Mouse (Mus musculus) spleen, postnatal 10 days (tissue): Measurements from ENCODE around the gene Pank1.

Experiments
- DNase-seq, 2 experiments: peaks; one replicate each; pipeline ENCODE4 v3.0.0; 2021 to 2022; ENCODE audit warnings: low spot score in 2 of 2

The Pank1 gene

GRCm38 (mm10) chr19:34879624-34880023 is 369 bp upstream of the Pank1 start:
- DNase-seq = no peak

DNA sequence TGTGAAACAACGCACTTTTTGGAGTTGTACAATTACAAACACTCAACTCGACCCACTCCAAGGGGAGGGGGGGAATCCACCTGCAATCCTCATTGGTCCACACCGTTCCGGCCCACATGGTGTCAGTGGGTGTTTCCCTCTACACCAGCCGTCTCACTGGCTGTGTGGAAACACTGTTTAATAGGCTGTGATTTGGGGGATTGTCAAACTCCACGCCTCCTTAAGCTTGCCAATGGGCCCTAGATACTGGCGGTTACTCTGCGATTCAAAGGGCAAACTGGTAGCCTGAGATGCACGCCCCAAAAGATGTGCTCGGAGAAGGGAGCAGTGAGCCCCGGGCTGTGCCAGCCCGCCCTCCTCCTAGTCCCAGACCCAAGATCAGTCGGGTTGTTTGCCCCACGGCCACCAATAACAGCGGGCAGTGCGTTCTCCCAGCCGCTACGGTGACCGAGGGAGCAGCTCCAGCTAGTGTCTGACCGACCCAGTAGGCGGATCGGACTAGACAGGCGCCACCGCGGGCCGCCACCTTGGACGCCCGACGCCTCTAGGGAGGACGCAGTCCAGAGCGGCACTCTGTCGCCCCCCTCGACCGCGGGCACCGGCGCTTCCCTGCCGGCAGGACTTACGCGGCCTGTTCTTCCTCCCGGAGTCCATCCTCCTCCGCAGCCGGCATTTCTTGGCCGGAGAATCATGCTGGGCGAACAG is 1.2 kb downstream of the Pank1 start:
- peak; percentile 55 to 74 for DNase-seq

DNA sequence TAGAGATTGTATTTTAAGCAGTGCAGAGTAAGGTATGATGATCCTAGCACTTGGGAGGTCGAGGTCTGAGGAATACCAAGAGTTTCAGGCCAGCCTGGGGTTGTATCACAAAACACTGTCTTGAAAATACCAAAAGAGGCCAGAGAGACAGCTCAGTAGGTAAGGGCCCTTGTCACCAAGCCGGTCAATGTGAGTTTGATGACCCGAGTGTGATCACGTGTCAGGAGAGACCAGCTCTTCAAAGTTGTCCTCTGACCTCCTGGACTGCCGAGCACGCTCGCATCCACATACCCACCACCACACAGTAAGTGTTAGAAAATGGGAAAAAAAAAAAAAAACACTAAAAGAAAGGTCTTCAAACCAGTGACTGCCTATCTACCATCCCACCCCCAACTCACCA is 2.6 kb downstream of the Pank1 start:
- DNase-seq = no peak

DNA sequence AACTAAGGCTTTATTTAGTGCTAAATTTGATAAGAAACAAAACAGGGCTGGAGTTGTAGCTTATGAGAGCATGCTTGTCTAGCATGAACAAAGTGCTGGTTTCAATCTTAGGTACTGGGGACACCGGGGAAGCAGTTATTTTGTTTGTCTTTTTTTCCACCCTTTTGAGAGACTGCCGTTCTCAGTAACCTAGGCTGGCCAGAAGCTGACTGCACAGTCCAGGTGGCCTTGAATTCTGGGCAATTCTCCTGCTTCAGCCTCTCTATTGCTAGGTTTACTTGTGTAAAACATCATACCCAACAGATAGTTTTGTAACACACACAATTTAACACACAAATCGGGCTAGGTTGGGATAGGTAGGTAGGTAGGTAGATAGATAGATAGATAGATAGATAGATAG is 9.9 kb downstream of the Pank1 start:
- no peak for DNase-seq

DNA sequence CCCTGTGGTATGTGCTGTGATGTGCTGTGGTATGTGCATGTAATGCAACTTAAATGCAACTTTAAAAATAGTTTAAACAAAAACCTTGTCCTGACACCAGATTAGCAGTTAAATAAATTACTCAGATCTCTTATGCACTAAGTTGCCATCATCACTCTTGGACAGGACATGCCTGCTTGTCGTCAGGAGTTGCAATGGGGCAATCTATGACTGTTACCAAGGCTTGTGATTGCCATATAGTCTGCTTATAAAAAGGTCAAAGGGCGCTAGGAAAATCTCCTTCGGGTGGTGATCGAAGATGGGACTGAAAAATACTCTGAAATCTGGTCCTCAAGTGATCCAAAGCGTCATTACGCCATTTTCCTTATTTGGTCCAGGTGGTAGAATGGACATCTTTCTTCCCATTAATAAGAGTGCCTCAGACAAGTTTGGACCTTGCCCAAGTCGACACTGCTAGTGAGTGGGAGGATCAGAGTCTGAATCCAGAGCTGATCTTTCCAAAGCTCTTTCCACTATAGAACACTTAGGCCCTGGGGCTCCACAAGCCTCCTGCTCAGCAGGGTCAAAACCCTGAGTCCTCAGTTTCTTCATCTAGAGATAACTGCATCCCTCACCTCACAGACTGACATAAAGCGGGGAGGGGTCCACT is 11.0 kb downstream of the Pank1 start:
- DNase-seq = no peak

DNA sequence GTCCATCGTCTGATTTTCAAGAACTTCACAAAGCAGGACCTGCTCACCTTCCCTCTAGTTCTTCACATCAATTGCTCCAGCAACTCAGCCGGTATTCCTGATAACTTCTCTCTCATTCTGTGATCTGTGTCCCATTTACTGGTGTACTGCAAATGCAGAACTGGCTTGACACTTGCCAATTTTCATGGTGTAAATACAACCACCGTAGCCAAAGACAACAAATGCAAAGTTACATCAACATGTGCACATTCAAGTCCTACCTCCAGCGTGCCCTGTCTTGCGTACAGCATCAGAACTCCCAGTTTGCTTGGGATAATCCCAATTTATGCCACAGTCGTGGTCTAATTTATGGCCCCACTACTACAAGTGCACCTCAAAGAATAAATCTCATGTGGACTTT is 15.5 kb downstream of the Pank1 start:
- DNase-seq = no peak

GRCm38 (mm10) chr19:34856021-34856651 is 23.1 kb downstream of the Pank1 start:
- no peak for DNase-seq

DNA sequence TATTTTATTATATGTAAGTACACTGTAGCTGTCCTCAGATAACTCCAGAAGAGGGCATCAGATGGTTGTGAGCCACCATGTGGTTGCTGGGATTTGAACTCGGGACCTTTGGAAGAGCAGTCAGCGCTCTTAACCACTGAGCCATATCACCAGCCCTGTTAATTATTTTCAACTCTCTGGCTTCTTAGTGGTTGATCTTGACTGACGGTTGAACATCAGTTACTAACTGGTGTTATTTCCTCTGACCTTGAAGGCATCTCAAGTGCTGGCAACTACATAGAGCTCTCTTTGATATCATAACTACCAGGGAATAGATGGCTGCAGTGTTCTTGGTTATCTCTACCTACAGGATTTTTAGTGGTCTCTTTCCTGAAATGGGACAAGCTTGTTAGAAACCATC is 28.1 kb downstream of the Pank1 start:
- DNase-seq = no peak

DNA sequence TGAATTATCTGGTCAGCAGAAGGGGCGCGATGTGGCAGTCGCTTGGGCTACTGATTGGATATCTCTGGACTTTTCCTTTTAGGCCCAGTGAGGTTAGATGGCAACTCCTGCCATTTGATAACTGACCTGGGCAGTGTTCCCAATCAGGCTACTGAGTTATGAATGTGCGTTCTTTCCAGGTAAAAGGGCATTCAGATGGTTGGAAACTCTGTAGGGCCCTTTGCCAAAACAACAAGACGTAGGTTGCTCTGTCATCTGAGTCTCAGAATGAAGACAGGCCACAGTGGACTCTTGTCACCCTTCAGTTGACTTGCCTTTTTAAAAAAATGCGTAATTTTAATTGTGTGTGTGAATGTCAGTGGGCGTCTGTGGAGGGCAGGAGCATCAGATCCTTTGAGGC is 29.8 kb downstream of the Pank1 start:
- DNase-seq = no peak

DNA sequence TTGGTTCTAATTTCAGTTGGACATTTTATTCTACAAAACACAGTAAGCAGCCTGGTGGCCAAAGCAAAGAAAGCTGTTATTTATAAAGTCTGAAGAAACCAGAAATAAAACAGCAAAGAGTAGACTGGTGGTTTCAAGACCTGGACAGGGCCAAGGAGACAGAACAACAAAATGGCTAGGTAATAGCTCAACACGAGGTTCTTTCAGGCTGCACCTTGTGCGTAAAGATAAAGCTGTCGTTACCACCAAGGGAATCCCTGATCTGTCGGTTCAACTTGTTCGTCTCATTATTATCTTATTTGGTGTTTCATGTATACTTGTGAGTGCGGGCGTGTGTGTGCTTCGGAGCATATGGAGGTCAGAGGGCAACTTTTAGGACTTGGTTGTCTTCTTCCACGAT is 31.1 kb downstream of the Pank1 start:
- no peak for DNase-seq

DNA sequence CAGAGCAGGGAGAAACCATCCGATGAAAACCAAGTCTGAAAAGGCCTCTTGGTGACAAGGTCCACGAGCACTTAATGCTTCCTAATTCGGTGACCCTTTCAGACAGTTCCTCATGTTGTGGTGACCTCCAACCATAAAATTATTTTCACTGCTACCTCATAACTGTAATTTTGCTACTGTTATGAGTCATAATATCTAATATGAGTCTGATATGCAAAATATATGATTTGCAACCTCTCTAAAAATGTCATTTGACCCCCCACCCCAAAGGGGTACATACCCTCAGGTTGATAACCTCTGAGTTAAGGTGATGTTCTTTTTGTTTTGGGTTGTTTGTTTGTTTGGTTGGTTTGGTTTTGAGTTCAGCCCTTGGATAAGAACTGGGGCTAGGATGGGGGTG is 32.2 kb downstream of the Pank1 start:
- no peak for DNase-seq

GRCm38 (mm10) chr19:34846508-34847038 is 32.7 kb downstream of the Pank1 start:
- no peak for DNase-seq

DNA sequence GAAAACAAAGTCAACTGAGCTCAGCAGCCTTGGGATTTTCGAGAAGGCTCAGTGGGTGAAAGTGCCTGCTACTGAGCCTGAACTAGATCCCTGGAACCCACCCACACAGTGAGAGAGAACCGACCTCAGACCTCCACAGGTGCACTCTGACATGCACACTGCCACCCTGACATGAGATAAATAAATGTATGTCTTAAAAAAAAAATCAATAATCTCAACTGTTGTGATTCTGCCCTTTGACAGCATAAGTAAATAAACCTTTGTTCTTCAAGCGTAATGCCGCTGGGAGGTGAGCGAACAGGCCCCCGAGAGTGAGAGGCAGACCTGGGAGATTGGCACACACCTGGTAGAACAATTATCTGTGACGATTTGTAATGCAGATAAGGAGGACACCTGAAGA is 33.2 kb downstream of the Pank1 start:
- no peak for DNase-seq

DNA sequence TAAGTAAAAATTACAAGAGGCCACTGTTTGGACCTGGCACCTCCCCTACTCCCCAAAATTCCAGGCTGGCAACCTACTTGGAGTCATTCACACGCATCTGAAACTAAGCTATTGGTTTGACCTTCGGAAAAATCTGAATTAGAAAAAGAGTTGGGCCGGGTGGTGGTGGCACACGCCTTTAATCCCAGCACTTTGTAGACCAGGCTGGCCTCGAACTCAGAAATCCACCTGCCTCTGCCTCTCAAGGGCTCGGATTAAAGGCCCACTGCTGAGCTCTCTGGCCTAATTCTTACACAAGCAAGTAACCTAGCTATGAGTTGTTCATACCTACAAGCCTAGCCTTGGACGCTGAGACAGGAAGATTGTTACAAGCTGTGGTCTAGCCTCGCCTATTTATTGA is 33.9 kb downstream of the Pank1 start:
- no peak for DNase-seq

DNA sequence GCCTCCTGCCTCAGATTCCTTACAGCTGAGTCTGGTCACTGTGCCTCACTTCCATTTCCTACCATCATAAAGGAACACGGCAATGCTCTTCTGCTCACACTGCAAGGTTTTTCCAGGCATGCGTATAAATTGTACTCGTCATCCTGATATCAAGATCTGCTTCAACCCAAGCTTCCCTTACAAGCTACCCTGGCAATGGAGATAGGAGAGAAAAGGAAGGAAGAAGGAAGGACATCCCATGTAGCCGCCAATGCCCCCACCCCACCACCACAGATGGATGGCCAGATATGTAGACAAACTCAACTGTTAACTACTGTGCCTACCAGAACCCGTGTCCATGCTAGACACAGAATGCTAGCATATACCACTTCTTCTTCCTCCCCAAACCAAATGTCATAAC is 34.5 kb downstream of the Pank1 start:
- no peak for DNase-seq

GRCm38 (mm10) chr19:34844047-34844446 is 35.2 kb downstream of the Pank1 start:
- no peak for DNase-seq

GRCm38 (mm10) chr19:34841719-34842506 is 37.3 kb downstream of the Pank1 start:
- no peak for DNase-seq

- DNase-seq = no peak
Observed at GRCm38 (mm10) chr19:34838624-34839023, 40.6 kb downstream of the Pank1 start.

- DNase-seq = no peak
Observed at GRCm38 (mm10) chr19:34831702-34832101, 47.6 kb downstream of the Pank1 start.

DNA sequence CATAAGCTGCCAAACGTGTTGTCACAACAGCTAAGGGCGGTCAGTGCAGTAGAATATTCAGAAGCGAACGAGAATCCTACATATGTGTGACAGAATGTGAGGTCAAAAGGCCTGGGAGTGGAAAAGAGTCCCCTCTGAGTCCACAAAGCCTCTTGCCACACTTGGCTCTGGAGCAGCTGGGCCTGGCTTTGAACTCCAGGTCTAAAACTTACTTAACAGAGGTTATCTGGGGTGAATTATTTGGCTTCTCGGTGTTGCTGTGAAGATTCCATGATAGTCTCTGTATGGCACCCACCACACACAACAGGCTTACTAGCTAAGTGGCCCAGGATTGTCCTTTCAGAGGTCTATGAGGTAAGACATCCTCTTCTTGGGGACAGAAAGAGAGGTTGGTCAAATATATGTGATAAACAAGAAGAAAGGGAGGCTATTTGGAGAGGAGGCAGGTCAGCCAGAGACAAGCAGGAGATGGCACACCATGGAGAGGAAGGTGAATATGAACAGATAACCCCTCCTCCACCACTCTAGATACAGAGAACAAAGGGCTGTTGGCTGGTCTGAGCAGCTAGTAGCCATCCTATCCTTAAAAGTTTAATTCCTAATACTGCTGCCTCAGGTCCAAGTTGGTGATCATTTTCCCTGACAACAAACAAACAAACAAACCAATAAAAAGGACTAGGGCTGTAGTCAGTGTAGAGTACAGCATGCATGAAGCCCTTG is 51.2 kb downstream of the Pank1 start:
- no peak for DNase-seq

GRCm38 (mm10) chr19:34827444-34827843 is 51.8 kb downstream of the Pank1 start:
- DNase-seq = no peak
